Mouse (Mus musculus): ENCODE results near the gene Lmx1a. TPM values are rescaled to one million over a fixed set of nuclear protein-coding genes. Genes with fewer than 3 reads are reported as not detected.

The Lmx1a gene
- polyA plus RNA-seq, 1 experiment, result not detected

GRCm38 (mm10) chr1:167672433-167672987 is 16.5 kb upstream of the Lmx1a start:
- H3K27ac ChIP-seq (ENCODE audit: insufficient read depth, low read depth, low read length), result no peak overlapping the region
- H3K4me1 ChIP-seq (ENCODE audit: control insufficient read depth, insufficient read depth, low read length), result no peaks in the 10 kb centered on the region
- no peak for TF ChIP-seq POLR2A (IDR thresholded peaks at IDR 0.05; ENCODE audit: borderline replicate concordance, low read depth, low read length)
- no peak for TF ChIP-seq CTCF (IDR thresholded peaks at IDR 0.05; ENCODE audit: low read depth, low read length)
- H3K4me3 ChIP-seq (ENCODE audit: insufficient read depth, low read length), result no peak overlapping the region

GRCm38 (mm10) chr1:167679061-167679460 is 10.0 kb upstream of the Lmx1a start:
- TF ChIP-seq CTCF (IDR thresholded peaks at IDR 0.05; ENCODE audit: low read depth, low read length) (no peak), POLR2A (IDR thresholded peaks at IDR 0.05; ENCODE audit: borderline replicate concordance, low read depth, low read length) (no peak)
- H3K27ac ChIP-seq (ENCODE audit: insufficient read depth, low read depth, low read length), result no peak overlapping the region
- no peaks in the 10 kb centered on the region for H3K4me1 ChIP-seq (ENCODE audit: control insufficient read depth, insufficient read depth, low read length)
- no peak overlapping the region for H3K4me3 ChIP-seq (ENCODE audit: insufficient read depth, low read length)

GRCm38 (mm10) chr1:167688001-167688346 is 1.1 kb upstream of the Lmx1a start:
- H3K27ac ChIP-seq (ENCODE audit: insufficient read depth, low read depth, low read length), result no peak overlapping the region
- no peak overlapping the region for H3K4me3 ChIP-seq (ENCODE audit: insufficient read depth, low read length)
- TF ChIP-seq POLR2A (IDR thresholded peaks at IDR 0.05; ENCODE audit: borderline replicate concordance, low read depth, low read length) (no peak), CTCF (IDR thresholded peaks at IDR 0.05; ENCODE audit: low read depth, low read length) (no peak)
- H3K4me1 ChIP-seq (ENCODE audit: control insufficient read depth, insufficient read depth, low read length), result no peaks in the 10 kb centered on the region

GRCm38 (mm10) chr1:167688347-167689231 is 448 bp upstream of the Lmx1a start:
- H3K4me1 ChIP-seq (ENCODE audit: control insufficient read depth, insufficient read depth, low read length), result no peaks in the 10 kb centered on the region
- TF ChIP-seq CTCF (IDR thresholded peaks at IDR 0.05; ENCODE audit: low read depth, low read length) (no peak), POLR2A (IDR thresholded peaks at IDR 0.05; ENCODE audit: borderline replicate concordance, low read depth, low read length) (no peak)
- no peak overlapping the region for H3K4me3 ChIP-seq (ENCODE audit: insufficient read depth, low read length)
- no peak overlapping the region for H3K27ac ChIP-seq (ENCODE audit: insufficient read depth, low read depth, low read length)

GRCm38 (mm10) chr1:167689262-167690137 is 463 bp downstream of the Lmx1a start:
- no peak overlapping the region for H3K4me3 ChIP-seq (ENCODE audit: insufficient read depth, low read length)
- no peak for TF ChIP-seq CTCF (IDR thresholded peaks at IDR 0.05; ENCODE audit: low read depth, low read length)
- no peak for TF ChIP-seq POLR2A (IDR thresholded peaks at IDR 0.05; ENCODE audit: borderline replicate concordance, low read depth, low read length)

GRCm38 (mm10) chr1:167690138-167690710 is 1.2 kb downstream of the Lmx1a start:
- H3K27ac ChIP-seq (ENCODE audit: insufficient read depth, low read depth, low read length), result no peak overlapping the region
- H3K4me1 ChIP-seq (ENCODE audit: control insufficient read depth, insufficient read depth, low read length), result no peaks in the 10 kb centered on the region
- H3K4me3 ChIP-seq (ENCODE audit: insufficient read depth, low read length), result no peak overlapping the region
- no peak for TF ChIP-seq CTCF (IDR thresholded peaks at IDR 0.05; ENCODE audit: low read depth, low read length)
- TF ChIP-seq POLR2A (IDR thresholded peaks at IDR 0.05; ENCODE audit: borderline replicate concordance, low read depth, low read length), result no peak

More at GRCm38 (mm10) chr1:167689262-167690137, 463 bp downstream of the Lmx1a start:
- no peaks in the 10 kb centered on the region for H3K4me1 ChIP-seq (ENCODE audit: control insufficient read depth, insufficient read depth, low read length)
- H3K27ac ChIP-seq (ENCODE audit: insufficient read depth, low read depth, low read length), result no peak overlapping the region

GRCm38 (mm10) chr1:167690716-167691550 is 1.9 kb downstream of the Lmx1a start:
- Histone ChIP-seq H3K4me1 (ENCODE audit: control insufficient read depth, insufficient read depth, low read length) (no peaks in the 10 kb centered on the region), H3K4me3 (ENCODE audit: insufficient read depth, low read length) (no peak overlapping the region), H3K27ac (ENCODE audit: insufficient read depth, low read depth, low read length) (no peak overlapping the region)
- TF ChIP-seq CTCF (IDR thresholded peaks at IDR 0.05; ENCODE audit: low read depth, low read length) (no peak), POLR2A (IDR thresholded peaks at IDR 0.05; ENCODE audit: borderline replicate concordance, low read depth, low read length) (no peak)

- H3K4me1 ChIP-seq (ENCODE audit: control insufficient read depth, insufficient read depth, low read length), result no peaks in the 10 kb centered on the region
- H3K4me3 ChIP-seq (ENCODE audit: insufficient read depth, low read length), result peak overlapping the region; percentile 10; the same call in 1 of the 2 replicates
- no peak overlapping the region for H3K27ac ChIP-seq (ENCODE audit: insufficient read depth, low read depth, low read length)
- TF ChIP-seq POLR2A (IDR thresholded peaks at IDR 0.05; ENCODE audit: borderline replicate concordance, low read depth, low read length) (no peak), CTCF (IDR thresholded peaks at IDR 0.05; ENCODE audit: low read depth, low read length) (no peak)
Measured at GRCm38 (mm10) chr1:167691911-167692682, 3.1 kb downstream of the Lmx1a start.

Data from bone marrow macrophage, adult 2 months (primary cell).